Mouse (Mus musculus) megakaryocyte, embryonic 14.5 days (primary cell): ENCODE measurements at regions not wholly inside any gene's neighbourhood (a gene's known extent, or its start where the extent isn't known, plus 50 kb on each side); places are given as distances from the start of the nearest gene placed in this dataset.

Experiments
- H3K27me3 ChIP-seq: replicated peaks from 2 replicates; pipeline ENCODE3; 2012; ENCODE audit warnings: inconsistent platforms
- H3K36me3 ChIP-seq: replicated peaks from 2 replicates; pipeline ENCODE3; 2012; ENCODE audit warnings: low read length, inconsistent platforms, mixed read lengths
- H3K4me1 ChIP-seq: 2 replicates; pipeline ENCODE4 v1.6.1; 2012; ENCODE audit warnings: inconsistent platforms
- H3K4me3 ChIP-seq: replicated peaks from 2 replicates; pipeline ENCODE3; 2012; ENCODE audit warnings: moderate library complexity, mild to moderate bottlenecking, inconsistent platforms
- H3K9me3 ChIP-seq: 2 replicates; pipeline ENCODE4 v1.6.1; 2012; ENCODE audit warnings: inconsistent platforms
- FLI1 ChIP-seq: IDR thresholded peaks from 2 replicates; pipeline ENCODE4 v1.6.1; 2012; ENCODE audit warnings: low read length, inconsistent platforms, mixed read lengths
- GATA1 ChIP-seq: IDR thresholded peaks from 3 replicates; pipeline ENCODE4 v1.6.1; 2012; ENCODE audit warnings: mixed read lengths, low read length, inconsistent platforms, borderline replicate concordance

DNA sequence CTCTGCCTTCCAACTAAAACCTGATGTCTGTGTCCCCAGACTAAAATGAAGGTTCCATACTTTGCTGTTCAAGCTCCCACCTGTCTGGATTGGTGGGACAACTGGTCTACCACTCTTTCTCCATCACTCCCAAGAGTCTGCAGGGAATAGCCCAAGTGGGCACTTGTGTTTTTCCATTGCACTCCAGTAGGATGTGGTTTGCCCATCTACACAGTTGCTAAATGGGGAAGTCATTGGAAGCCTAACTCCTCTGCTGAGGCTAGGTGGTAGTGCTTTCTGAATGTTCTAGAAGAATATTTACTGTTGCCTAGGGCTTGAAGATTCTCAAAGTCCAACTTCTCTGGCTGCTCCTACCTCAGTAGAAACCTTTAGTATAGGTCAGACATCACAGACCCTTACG is 125.0 kb downstream of the Mtx3 start:
- H3K9me3 ChIP-seq, result no peaks in the 10 kb centered on the region
- no peaks in the 10 kb centered on the region for H3K36me3 ChIP-seq
- peaks cover 4% of the 10 kb centered on the region for H3K27me3 ChIP-seq
- TF ChIP-seq GATA1, result no peak
- no peak for TF ChIP-seq FLI1
- H3K4me1 ChIP-seq, result peaks cover 7% of the 10 kb centered on the region; the same call in 1 of the 2 replicates
- no peak overlapping the region for H3K4me3 ChIP-seq

DNA sequence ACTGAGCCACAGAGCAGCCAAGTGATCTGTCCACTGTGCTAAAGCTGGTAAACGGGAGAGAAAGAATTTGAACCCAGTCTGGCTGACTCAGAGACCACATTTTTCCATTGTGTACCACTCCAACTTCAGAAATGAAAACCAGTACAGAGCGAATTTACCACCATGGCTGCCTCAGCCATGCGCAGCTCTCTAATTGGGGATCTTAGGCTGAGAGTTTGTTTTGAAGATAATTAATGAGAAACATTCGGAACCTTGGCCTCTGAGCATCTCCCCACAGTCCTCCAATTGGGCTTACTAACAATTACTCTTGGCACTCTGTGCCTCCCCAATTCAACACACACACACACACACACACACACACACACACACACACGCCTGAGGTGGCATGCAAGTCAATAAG is 128.3 kb downstream of the Mtx3 start:
- H3K9me3 ChIP-seq, result no peaks in the 10 kb centered on the region
- peaks cover 7% of the 10 kb centered on the region; the same call in 1 of the 2 replicates for H3K4me1 ChIP-seq
- no peak overlapping the region for H3K4me3 ChIP-seq
- TF ChIP-seq FLI1, result no peak
- no peaks in the 10 kb centered on the region for H3K27me3 ChIP-seq
- H3K36me3 ChIP-seq, result no peaks in the 10 kb centered on the region

DNA sequence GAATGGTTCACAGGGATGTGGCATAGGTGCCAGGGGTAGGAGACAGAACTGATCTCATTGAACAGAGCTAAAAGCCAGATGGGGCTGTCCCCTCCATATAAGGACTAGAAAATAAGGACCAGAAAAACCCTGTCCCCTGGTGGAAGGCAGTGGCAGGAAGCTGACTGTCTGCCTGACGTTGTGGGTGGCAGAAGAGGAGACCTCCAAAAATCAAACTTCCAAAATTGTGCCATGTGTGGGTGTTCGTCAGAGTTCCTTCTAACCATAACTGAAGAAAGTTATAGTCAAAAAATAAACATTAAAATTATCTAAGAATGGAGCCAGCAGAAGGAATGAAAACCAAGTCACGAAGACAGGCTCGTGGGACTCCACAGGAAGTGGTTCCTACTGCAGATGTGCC is 129.2 kb downstream of the Mtx3 start:
- Histone ChIP-seq H3K36me3 (no peaks in the 10 kb centered on the region), H3K27me3 (no peaks in the 10 kb centered on the region), H3K9me3 (no peaks in the 10 kb centered on the region), H3K4me3 (no peak overlapping the region), H3K4me1 (peaks cover 7% of the 10 kb centered on the region; the same call in 1 of the 2 replicates)
- no peak for TF ChIP-seq FLI1
- TF ChIP-seq GATA1, result no peak

DNA sequence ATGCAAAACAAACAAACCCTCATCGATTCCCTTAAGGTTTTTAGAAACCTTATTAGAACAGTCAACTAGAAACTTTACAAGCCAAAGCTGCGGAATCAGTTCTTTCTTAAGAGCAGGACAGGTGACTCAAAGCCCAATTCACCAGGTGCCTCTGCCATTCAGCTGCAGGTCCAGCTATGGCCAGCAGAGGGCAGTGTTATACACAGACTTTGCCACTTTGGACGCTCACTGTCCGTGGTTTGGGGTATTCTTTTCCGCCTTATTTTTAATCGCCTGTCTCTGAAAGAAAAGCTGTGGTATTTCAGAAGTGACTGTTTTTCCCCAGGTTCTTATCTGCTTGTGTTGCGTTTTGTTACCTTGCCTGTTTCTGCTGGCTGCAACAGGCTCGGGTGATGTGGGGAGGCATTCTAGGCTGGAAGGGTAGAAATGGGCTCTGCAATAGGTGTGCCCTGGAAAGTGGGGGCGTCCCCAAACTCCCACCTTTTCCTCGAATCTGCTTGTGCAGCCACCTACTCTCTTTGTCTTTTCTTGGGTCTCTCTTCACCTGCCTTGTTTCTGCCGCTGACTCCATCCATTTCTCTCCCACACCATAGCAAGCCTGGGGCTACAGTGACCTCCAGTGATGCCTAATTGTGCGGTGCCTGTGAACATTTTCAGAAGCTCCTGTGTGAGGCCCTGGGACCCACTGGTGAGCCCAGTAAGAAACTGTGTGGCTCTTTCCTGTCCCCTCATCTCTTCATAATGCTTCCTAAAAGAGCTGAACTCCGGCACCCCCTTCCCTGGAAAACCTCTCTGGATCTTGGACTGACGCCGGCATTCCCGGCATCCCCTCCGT is 142.4 kb downstream of the Mtx3 start:
- Histone ChIP-seq H3K4me3 (peak overlapping the region; percentile 81), H3K36me3 (no peaks in the 10 kb centered on the region), H3K4me1 (peaks cover 27% of the 10 kb centered on the region), H3K27me3 (peaks cover 4% of the 10 kb centered on the region), H3K9me3 (peaks cover 6% of the 10 kb centered on the region)
- no peak for TF ChIP-seq FLI1

DNA sequence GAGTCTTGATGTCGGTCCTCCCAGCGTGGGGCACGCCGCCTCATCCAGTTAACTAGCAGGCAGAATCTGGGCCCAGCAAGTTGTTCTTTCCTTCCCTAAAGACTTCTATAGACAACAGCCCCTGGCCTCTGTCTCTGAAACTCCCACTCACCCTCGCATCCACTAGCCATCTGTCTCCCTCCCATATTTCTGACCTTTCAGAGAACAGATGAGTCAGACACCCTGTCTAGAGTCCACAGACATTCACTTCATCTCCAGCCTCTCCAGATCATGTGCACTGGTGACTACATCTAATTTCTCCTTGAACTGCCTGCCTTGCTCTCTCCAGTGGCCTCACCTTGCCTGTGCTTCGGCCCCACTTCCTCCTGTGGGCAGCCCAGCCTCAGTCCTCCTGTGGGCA is 143.1 kb downstream of the Mtx3 start:
- peaks cover 4% of the 10 kb centered on the region for H3K27me3 ChIP-seq
- H3K4me1 ChIP-seq, result peaks cover 27% of the 10 kb centered on the region
- H3K9me3 ChIP-seq, result peaks cover 2% of the 10 kb centered on the region
- H3K36me3 ChIP-seq, result no peaks in the 10 kb centered on the region
- H3K4me3 ChIP-seq, result no peak overlapping the region
- TF ChIP-seq GATA1, result no peak
- no peak for TF ChIP-seq FLI1

DNA sequence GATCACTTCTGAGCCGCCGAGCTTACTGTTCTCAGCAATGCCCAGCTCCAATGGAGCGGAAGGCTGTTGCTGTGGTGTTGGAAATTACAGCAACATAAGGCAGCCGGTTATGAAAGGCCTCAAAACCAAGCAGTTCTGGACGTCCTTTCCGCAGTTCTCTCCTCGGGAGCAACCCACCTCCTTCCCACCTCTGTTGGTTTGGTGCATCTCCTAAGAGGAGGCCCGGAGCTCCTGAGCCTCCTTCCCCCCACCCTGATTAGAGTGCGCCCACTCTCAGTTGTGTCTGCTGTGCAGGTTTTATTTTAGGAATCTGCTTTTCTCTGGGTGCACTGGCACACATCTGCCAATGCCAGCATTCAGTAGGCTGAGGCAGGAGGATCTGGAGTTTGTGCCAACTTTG is 144.0 kb downstream of the Mtx3 start:
- Histone ChIP-seq H3K4me1 (peaks cover 27% of the 10 kb centered on the region), H3K4me3 (no peak overlapping the region)
- no peak for TF ChIP-seq GATA1
- TF ChIP-seq FLI1, result no peak

DNA sequence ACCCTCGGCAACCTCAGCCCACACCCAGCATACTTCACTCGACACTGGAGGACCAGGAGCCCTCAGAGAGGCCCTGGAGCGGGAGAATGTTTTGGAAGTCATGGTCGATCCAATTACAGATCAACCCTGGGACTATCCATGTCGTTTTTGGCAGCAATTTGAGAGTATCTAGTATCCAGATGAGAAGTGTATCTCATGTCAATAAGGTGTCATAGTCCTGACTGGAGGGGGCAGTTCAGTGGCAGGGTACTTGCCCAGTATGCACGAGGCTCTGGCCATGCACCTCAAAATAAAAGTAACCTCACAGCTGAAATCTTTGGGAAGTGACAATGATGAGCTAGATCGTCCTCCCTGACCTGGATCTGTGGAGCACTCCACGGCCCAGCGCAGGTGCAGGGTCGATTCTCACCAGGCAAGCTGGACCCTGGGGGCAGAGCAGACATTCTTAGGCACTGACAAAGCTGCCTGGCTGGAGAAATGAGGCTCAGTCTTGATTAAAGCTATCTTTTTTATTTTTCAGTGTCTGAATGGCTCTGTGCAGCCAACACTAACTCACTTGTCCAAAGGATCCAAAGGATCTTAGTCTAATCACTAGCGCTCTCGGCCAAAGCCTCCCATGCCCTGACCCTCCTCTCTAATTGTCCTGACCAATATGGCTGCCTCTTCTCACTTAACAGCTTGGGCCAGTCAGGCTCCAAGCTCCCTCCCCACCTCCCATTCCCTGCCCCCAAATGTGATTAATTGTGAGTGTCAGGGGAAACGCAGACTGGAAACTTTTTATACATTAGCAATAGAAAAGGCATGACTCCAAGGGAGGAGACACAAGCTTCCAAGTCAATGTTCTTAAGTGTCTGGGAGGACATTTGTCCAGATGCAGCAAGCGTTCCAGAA is 146.0 kb downstream of the Mtx3 start:
- Histone ChIP-seq H3K27me3 (peaks cover 4% of the 10 kb centered on the region), H3K36me3 (no peaks in the 10 kb centered on the region), H3K4me3 (no peak overlapping the region), H3K9me3 (no peaks in the 10 kb centered on the region), H3K4me1 (peaks cover 27% of the 10 kb centered on the region)
- TF ChIP-seq FLI1 (no peak), GATA1 (no peak)

More for the DNA sequence above, 144.0 kb downstream of the Mtx3 start:
- Histone ChIP-seq H3K9me3 (no peaks in the 10 kb centered on the region), H3K27me3 (peaks cover 4% of the 10 kb centered on the region), H3K36me3 (no peaks in the 10 kb centered on the region)
